Mouse (Mus musculus) heart, embryonic 16.5 days (tissue): ENCODE data around the gene Hdhd3. TPM values are rescaled to one million over a fixed set of nuclear protein-coding genes. Genes with fewer than 3 reads are reported as not detected.

Experiments used
- polyA plus RNA-seq: library from polyadenylated mRNA; unstranded; fragments of >200 nt; fragmentation: Nextera tagmentation; extraction: Ambion mirVana; gene quantifications from 2 replicates; pipeline ENCODE4 v1.2.1, GENCODE M21; 2015

Hdhd3 gene
- polyA plus RNA-seq, 1 experiment from 2014 or later, result 9.6 TPM

Other genes with a start within 250 kb of the Hdhd3 start
- 23.8 and 24.8 TPM in 2 replicates for gene Slc31a2, start 240.9 kb downstream of the Hdhd3 start, polyA plus RNA-seq
- 18.0 and 18.9 TPM in 2 replicates for gene Fkbp15, start 142.9 kb downstream of the Hdhd3 start, polyA plus RNA-seq
- 42.3 and 43.0 TPM in 2 replicates for gene Slc31a1, start 142.7 kb downstream of the Hdhd3 start, polyA plus RNA-seq
- 83.0 and 85.5 TPM in 2 replicates for gene Cdc26, start 94.8 kb downstream of the Hdhd3 start, polyA plus RNA-seq
- gene Prpf4, start 94.7 kb downstream of the Hdhd3 start, polyA plus RNA-seq, result 12.8 and 15.0 TPM in 2 replicates
- gene Rnf183, start 68.2 kb downstream of the Hdhd3 start, polyA plus RNA-seq, result 0.17 and 0.26 TPM in 2 replicates
- 3.1 and 4.8 TPM in 2 replicates for gene Wdr31, start 32.6 kb downstream of the Hdhd3 start, polyA plus RNA-seq
- 3.4 and 6.3 TPM in 2 replicates for gene Bspry, start 23.4 kb downstream of the Hdhd3 start, polyA plus RNA-seq
- 57.6 and 69.8 TPM in 2 replicates for gene Alad, start 16.5 kb upstream of the Hdhd3 start, polyA plus RNA-seq
- 47.8 and 51.4 TPM in 2 replicates for gene Pole3, start 21.6 kb upstream of the Hdhd3 start, polyA plus RNA-seq
- 0.32 and 0.41 TPM in 2 replicates for gene 4933430I17Rik, start 21.9 kb upstream of the Hdhd3 start, polyA plus RNA-seq
- 62.8 and 63.1 TPM in 2 replicates for gene Rgs3, start 56.4 kb upstream of the Hdhd3 start, polyA plus RNA-seq